Mouse (Mus musculus) spleen, postnatal 10 days (tissue): ENCODE measurements around the gene Dnttip2.

ENCODE experiments used
- DNase-seq, 2 experiments: peaks; one replicate each; pipeline ENCODE4 v3.0.0; 2021 to 2022; ENCODE audit warnings: low spot score in 2 of 2

Dnttip2 gene

DNA sequence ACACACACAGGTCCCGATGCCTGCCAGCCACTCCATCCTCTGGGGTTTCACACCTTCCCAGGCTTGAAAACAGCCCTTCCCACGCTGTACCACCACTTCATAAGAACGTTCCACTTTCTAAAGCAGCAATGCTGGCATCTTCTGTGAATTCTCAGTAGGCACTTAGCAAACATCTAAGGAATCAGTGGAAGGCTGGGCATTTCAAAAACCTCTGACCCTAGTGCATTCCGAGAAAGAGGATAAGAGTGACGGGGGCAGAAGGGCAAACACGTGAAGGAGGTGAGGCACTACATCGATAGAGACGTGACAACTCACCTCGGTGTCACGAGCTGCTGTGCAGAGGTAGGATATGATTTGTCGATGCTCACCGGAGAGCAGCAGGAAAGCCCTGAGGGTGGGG, 56.3 kb downstream of the Dnttip2 start:
- DNase-seq = no peak

DNA sequence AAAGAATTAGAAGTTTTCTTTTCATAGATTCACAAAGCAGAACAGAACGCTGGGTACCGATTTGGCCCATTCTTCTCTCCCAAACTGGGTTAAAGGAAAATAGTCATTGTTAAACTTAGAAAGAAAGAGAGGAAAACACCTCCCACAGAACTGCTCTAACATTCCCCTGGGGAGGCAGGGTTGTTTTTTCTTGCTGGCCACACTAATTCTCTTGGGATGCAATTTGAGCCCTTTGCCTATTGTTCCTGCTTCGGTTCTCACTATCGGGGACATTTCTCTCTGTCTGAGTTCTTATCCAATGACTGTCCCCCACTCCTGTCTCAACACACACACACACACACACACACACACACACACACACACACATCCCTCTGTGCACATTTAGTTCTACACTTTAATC, 59.3 kb downstream of the Dnttip2 start:
- no peak for DNase-seq

DNA sequence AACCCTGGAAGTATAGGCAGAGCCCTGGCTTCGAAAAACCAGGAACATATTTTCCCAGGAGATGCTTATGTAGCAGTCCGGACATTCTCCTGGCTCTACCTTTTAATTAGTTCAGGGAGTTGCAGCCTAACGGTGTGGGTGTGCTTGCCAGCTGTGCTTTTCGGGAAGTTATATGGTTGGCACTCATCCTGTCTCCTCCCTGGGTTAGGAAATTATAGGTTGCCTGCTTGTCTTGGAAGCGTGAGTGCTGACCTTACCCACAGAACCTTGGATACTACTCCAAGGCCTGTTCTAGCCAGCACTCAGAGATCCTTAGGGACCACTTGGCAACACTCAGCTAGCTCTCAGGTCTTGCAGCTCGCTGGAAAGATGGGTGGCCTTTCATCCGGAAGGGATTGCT, 59.7 kb downstream of the Dnttip2 start:
- no peak for DNase-seq

DNA sequence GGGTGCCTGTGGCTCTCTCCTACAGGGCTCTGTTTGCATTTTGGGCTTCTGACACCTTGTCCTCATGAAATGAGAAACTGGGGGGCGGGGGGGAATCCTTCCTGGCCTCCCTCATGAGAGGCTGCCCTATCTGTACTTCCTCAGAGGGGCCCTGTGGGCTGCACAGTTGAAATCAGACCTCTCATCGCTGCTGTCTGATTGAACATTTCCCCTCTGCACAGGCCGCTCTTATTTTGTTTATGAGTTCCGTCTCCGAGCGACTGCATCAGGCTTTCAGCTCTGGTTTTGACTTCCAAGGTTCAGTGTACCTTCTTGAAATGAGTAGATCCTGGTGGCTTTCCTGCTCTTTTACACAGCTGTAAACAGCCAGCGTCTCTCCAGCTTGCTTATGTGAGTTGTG, 60.2 kb downstream of the Dnttip2 start:
- no peak for DNase-seq
